Mouse (Mus musculus) limb, embryonic 14.5 days (tissue): Measurements from ENCODE around the gene Rnf144b. TPM values are rescaled to one million over a fixed set of nuclear protein-coding genes. Genes with fewer than 3 reads are reported as not detected.

ENCODE experiments used
- ATAC-seq: fragments of 200-750 bp; cut with Nextera tagmentation; 2 replicates; pipeline ENCODE4 v1.8.0; 2017; ENCODE audit warnings: low read depth, moderate number of reproducible peaks, moderate TSS enrichment; ENCODE audit not compliant: low FRiP score
- DNase-seq: peaks from one replicate; pipeline ENCODE4 v3.0.0-alpha.2; 2015; ENCODE audit warnings: low spot score
- H3K27ac ChIP-seq: fragments of 300-500 bp; sonication (generic); replicated peaks from 2 replicates; pipeline ENCODE4 v1.5.1; 2014; ENCODE audit warnings: low read depth, mild to moderate bottlenecking, low read length, moderate library complexity, mixed read lengths
- H3K27me3 ChIP-seq: fragments of 300-500 bp; sonication (generic); 2 replicates; pipeline ENCODE4 v1.6.1; 2014; ENCODE audit warnings: low read length, mixed read lengths; ENCODE audit not compliant: control insufficient read depth, insufficient read depth
- H3K36me3 ChIP-seq: fragments of 300-500 bp; sonication (generic); 2 replicates; pipeline ENCODE4 v1.6.1; 2014; ENCODE audit warnings: mild to moderate bottlenecking, low read length, moderate library complexity, mixed read lengths; ENCODE audit not compliant: control insufficient read depth, insufficient read depth
- H3K4me1 ChIP-seq: fragments of 300-500 bp; sonication (generic); 2 replicates; pipeline ENCODE4 v1.6.1; 2014; ENCODE audit warnings: antibody characterized with exemption, low read length, mixed read lengths; ENCODE audit not compliant: control insufficient read depth, insufficient read depth
- H3K4me2 ChIP-seq: fragments of 300-500 bp; sonication (generic); replicated peaks from 2 replicates; pipeline ENCODE4 v1.6.1; 2014; ENCODE audit warnings: low read depth, mild to moderate bottlenecking, low read length, moderate library complexity; ENCODE audit not compliant: severe bottlenecking
- H3K4me3 ChIP-seq: fragments of 300-500 bp; sonication (generic); replicated peaks from 2 replicates; pipeline ENCODE4 v1.5.1; 2014; ENCODE audit warnings: low read length
- H3K9ac ChIP-seq: fragments of 300-500 bp; sonication (generic); 2 replicates; pipeline ENCODE4 v1.6.1; 2014; ENCODE audit warnings: mild to moderate bottlenecking, low read depth, low read length, moderate library complexity; ENCODE audit not compliant: severe bottlenecking
- H3K9me3 ChIP-seq: fragments of 300-500 bp; sonication (generic); 2 replicates; pipeline ENCODE4 v1.6.1; 2016; ENCODE audit warnings: low read length; ENCODE audit not compliant: control insufficient read depth
- POLR2A ChIP-seq: fragments of 200-500 bp; IDR thresholded peaks from 2 replicates; pipeline ENCODE4 v1.8.0; 2012; ENCODE audit warnings: inconsistent platforms, mild to moderate bottlenecking, moderate library complexity, borderline replicate concordance; ENCODE audit not compliant: insufficient read depth, insufficient read length; ENCODE audit errors: extremely low read depth
- WGBS: fragments of 180-500 bp; shearing (Covaris S2); extraction: QIAGEN DNeasy Blood & Tissue Kit; methylation state at CpG from one replicate; pipeline ENCODE4 v1.1.7; 2014; 5-methylcytosine and 5-hydroxymethylcytosine counted together
- polyA plus RNA-seq, 2 experiments: library from polyadenylated mRNA; depleted of rRNA in 1 of 2; stranded (reverse) in 1 of 2; unstranded in 1 of 2; fragments of >200 nt; fragmentation: Nextera tagmentation in 1 of 2; extraction: Ambion mirVana in 1 of 2; gene quantifications; 2 replicates each; pipeline versions ENCODE4 v1.2.1 to v1.2.3; 2012 to 2014

The Rnf144b gene
- polyA plus RNA-seq, 2 experiments: 5.8 to 5.9 TPM

- H3K27ac ChIP-seq: no peak overlapping the region
- TF ChIP-seq POLR2A: no peak
- no peak overlapping the region for H3K4me3 ChIP-seq
- H3K4me1 ChIP-seq: peaks cover 6% of the 10 kb centered on the region; the same call in 1 of the 2 replicates
- ATAC-seq: no peak
- 69% methylated on average over 5 of the region's 5 CpGs for WGBS
- no peak for DNase-seq
- no peak overlapping the region for H3K4me2 ChIP-seq
- peaks cover 27% of the 10 kb centered on the region for H3K27me3 ChIP-seq
- no peaks in the 10 kb centered on the region for H3K36me3 ChIP-seq
- no peak overlapping the region for H3K9ac ChIP-seq
- H3K9me3 ChIP-seq: no peaks in the 10 kb centered on the region
These were observed 70.3 kb downstream of the Rnf144b start for GRCm38 (mm10) chr13:47192771-47193170.

- Histone ChIP-seq H3K4me2 (peak overlapping the region; percentile 88), H3K36me3 (no peaks in the 10 kb centered on the region), H3K27me3 (peaks cover 27% of the 10 kb centered on the region), H3K4me3 (peak overlapping the region; percentile 46), H3K4me1 (peaks cover 6% of the 10 kb centered on the region; the same call in 1 of the 2 replicates), H3K9ac (peak overlapping the region; percentile 62), H3K9me3 (no peaks in the 10 kb centered on the region), H3K27ac (peak overlapping the region; percentile 46; the same call in 1 of the 2 replicates)
- DNase-seq: peak; percentile 68
- WGBS: 6% methylated on average over 32 of the region's 32 CpGs
- ATAC-seq: peak; percentile 53; the same call in 1 of the 2 replicates
- no peak for TF ChIP-seq POLR2A
These were observed 71.1 kb downstream of the Rnf144b start for GRCm38 (mm10) chr13:47193326-47194153.

GRCm38 (mm10) chr13:47194695-47195094, 72.2 kb downstream of the Rnf144b start:
- Histone ChIP-seq H3K27ac (no peak overlapping the region), H3K4me1 (peaks cover 6% of the 10 kb centered on the region; the same call in 1 of the 2 replicates), H3K27me3 (peaks cover 27% of the 10 kb centered on the region), H3K36me3 (no peaks in the 10 kb centered on the region), H3K4me2 (peak overlapping the region; percentile 88; the same call in 1 of the 2 replicates), H3K9me3 (no peaks in the 10 kb centered on the region), H3K9ac (no peak overlapping the region), H3K4me3 (peak overlapping the region; percentile 46)
- no peak for TF ChIP-seq POLR2A
- no peak for DNase-seq
- ATAC-seq: no peak
- WGBS: 24% methylated on average over 11 of the region's 11 CpGs

- no peak for TF ChIP-seq POLR2A
- Histone ChIP-seq H3K4me1 (peaks cover 6% of the 10 kb centered on the region; the same call in 1 of the 2 replicates), H3K4me3 (no peak overlapping the region), H3K4me2 (no peak overlapping the region), H3K9me3 (no peaks in the 10 kb centered on the region), H3K27me3 (peaks cover 27% of the 10 kb centered on the region), H3K9ac (no peak overlapping the region), H3K36me3 (no peaks in the 10 kb centered on the region), H3K27ac (no peak overlapping the region)
- DNase-seq: no peak
- no peak for ATAC-seq
- WGBS: 81% methylated on average over 4 of the region's 4 CpGs
These were observed 73.0 kb downstream of the Rnf144b start for GRCm38 (mm10) chr13:47195491-47195890.

GRCm38 (mm10) chr13:47200011-47200670, 77.7 kb downstream of the Rnf144b start:
- H3K9me3 ChIP-seq: no peaks in the 10 kb centered on the region
- H3K4me1 ChIP-seq: peaks cover 7% of the 10 kb centered on the region
- H3K4me2 ChIP-seq: no peak overlapping the region
- H3K27me3 ChIP-seq: peaks cover 3% of the 10 kb centered on the region; the same call in 1 of the 2 replicates
- no peak for TF ChIP-seq POLR2A
- 80% methylated on average over 12 of the region's 12 CpGs for WGBS
- no peak overlapping the region for H3K4me3 ChIP-seq
- no peak overlapping the region for H3K9ac ChIP-seq
- H3K27ac ChIP-seq: no peak overlapping the region
- ATAC-seq (no peak), DNase-seq (no peak)
- H3K36me3 ChIP-seq: no peaks in the 10 kb centered on the region
